Mouse (Mus musculus): Measurements from ENCODE around the gene Ppp4c.

DNA sequence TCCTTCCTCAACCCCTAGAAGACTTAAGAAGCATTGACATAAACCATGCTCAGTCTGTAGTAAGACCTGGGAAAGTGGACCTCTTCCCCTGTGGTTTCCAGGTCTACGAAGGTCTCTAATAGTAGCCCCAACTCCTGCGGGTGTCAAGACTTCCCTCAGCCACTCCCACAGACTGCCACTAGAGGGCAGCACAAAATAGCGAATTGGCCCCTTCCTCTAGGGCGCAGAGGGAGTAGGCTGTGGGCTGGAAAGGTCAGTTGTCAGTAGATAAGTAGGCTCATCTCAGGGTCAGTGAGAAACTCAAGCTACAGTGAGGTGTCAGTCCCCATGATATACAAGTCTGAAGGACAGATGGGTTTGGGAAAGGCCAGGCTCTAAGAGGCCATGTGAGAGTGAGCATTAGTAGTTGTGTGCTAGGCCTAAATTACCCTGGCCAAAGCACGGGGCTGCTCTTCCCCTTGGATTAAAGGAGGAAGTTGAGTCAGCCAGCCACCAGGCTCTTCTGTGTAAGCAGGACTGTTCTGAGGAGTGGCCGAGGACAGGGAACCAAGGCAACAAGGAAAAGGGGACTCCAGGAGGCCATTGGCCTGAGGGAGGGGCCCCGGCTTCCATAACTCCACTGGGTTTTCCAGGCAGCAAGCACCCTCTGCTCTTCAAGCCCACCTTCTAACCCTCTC is 29.7 kb upstream of the Ppp4c start:
- TF ChIP-seq CTCF (conservative IDR thresholded peaks at IDR 0.05; ENCODE audit: insufficient read depth, insufficient read length, low read depth, low read length): peak; percentile 97
- TF ChIP-seq POLR2A (IDR thresholded peaks at IDR 0.05; ENCODE audit: low read depth, low read length): no peak
